Mouse (Mus musculus) small intestine, adult 2 months (tissue): ENCODE data around the gene Necab3.

ENCODE experiments used
- CTCF ChIP-seq: fragments of 200-500 bp; IDR thresholded peaks from 2 replicates; pipeline ENCODE4 v1.5.1; 2012; ENCODE audit warnings: low read depth, mild to moderate bottlenecking, control low read depth, inconsistent platforms, low read length, moderate library complexity, mixed read lengths; ENCODE audit not compliant: insufficient replicate concordance, insufficient read length; ENCODE audit errors: extremely low read depth
- POLR2A ChIP-seq: fragments of 200-500 bp; IDR thresholded peaks from 2 replicates; pipeline ENCODE4 v1.6.1; 2012; ENCODE audit warnings: low read depth, mild to moderate bottlenecking, control low read depth, inconsistent platforms, low read length, moderate library complexity

DNA sequence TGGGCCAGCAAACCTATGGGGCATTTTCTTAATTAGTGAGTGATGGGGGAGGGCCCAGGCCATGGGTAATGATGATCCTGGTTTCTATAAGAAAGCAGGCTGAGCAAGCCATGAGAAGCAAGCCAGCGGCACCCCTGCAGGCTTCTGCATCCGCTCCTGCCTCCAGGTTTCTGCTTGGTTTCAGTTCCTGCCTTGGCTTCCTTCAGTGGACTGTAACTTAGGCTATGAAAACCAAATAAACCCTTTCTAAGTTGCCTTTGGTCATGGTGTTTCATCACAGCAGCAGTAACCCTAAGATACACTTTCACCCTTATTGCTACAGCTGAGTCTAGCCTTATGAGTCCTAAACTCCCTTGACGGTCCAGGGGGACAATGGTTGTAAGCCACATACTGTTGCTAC is 38.7 kb upstream of the Necab3 start:
- no peak for TF ChIP-seq POLR2A
- TF ChIP-seq CTCF: no peak
